Mouse (Mus musculus): ENCODE results near the gene Krtap3-1.
A peak's percentile ranks its signal among the peaks of the same experiment; 100 is the strongest.
"Not testable (repeated sequence)": the region's sequence is repeated elsewhere in the genome, so short reads cannot be mapped to it uniquely, and the experiment has no call there.

Krtap3-1 gene

DNA sequence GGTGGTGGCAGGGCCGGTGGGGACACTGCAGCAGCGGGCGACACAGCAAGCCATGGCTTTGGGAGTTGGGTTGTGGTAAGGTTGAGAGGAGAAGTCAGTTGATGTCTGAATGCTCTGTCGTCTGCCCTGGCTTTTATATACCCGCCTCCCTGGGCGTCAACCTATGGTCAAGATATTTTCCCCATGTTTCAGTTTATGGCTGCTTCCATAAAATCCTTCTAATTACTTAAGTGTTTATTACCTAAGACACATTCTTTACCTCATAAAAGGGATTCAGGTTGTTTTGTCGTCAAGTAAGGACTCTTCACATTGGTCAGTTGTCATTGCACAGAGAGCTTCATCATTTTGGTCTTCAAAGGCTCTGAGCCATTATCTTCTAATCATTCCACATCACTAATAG lies at the start of gene Krtap3-1:
TSS of gene Krtap3-1 (minus strand) at position 101 of the 400 bp plus-strand sequence.
- DNase-seq (ENCODE audit: low read depth in 2 of 2, low spot score in 2 of 2): no peak

DNA sequence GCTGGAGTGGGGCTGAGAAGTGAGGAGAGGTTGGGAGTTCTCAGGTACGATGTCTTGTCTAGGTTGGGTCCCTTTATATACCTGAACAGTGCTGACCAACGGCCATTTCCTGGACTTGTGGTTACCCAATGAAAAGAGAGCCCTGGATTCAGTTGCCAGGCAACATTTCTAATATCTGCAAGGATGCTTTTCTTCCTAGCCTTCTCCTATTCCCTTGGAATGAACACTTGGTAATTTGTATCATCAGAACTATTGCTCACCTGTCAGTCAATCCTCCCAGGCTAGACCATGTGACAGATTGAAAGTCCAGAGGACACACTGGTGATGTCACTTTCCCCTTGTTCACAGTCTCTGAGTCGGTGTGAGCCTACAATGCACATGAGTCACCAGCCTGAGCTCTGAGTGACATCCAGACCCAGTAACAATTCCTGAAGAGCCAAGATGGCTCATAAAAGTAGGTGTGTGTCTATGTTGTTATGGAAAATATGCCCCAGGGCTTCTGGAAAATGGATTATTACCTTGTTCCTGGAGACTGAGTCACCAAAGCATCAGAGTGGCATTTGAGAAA lies 48.5 kb upstream of the Krtap3-1 start, which contains the start of gene Krtap2-4:
TSS of gene Krtap2-4 (minus strand) at position 51 of the 568 bp plus-strand sequence.
- no peak for DNase-seq (ENCODE audit: low read depth in 2 of 2, low spot score in 2 of 2)

DNA sequence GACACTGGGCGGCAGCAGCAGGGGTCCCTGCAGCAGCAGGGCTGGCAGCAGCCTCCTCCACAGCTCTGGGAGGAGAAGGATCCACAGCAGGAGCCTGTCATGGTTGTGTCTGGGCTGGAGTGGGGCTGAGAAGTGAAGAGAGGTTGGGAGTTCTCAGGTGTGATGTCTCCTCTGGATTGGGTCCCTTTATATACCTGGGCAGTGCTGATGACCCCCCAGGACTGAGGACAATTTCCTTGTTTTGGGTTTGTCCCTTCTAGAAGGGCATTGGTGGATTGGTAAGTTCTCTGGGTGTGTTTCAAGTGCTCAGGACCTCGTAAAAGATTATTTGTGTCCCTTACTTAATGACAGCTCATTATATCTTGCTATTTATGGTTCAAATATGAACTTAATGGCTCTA lies 43.7 kb upstream of the Krtap3-1 start, which contains the start of gene Gm11937:
TSS of gene Gm11937 (minus strand) at position 101 of the 400 bp plus-strand sequence.
- DNase-seq (ENCODE audit: low read depth in 2 of 2, low spot score in 2 of 2): not testable (repeated sequence)

DNA sequence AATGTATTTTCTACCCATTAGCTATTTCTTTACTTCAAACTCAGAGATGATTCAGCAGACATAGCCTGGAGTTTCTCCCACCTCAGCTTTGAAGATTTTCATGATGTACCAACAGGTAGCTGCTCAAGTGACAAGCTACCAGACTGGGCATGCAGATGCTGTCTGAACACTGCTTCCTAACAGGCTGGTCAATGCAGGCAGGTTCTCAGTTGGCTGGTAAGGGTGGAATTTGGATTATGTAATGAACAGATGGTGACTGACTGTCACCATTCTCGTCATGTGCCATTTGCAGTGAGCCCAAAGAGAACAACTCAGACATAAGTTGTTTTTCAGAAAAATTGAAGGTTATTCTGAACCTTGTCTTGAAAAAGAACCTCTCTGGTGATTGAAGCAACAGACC lies 42.7 kb upstream of the Krtap3-1 start:
- no peak for DNase-seq (ENCODE audit: low read depth in 2 of 2, low spot score in 2 of 2)

DNA sequence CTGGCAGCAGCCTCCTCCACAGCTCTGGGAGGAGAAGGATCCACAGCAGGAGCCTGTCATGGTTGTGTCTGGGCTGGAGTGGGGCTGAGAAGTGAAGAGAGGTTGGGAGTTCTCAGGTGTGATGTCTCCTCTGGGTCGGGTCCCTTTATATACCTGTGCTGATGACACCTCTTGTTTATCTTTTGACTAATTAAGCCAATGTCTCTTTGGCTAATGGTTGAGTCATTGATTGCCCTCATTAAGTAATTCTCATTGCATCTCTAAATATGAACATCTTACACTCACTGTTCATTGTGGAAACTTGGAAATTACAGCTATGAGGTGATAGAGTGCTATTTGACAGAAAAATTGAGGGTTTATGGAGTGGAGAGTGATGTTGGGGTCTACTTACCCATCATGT lies 36.8 kb upstream of the Krtap3-1 start, which contains the start of gene Gm11938:
TSS of gene Gm11938 (minus strand) at position 101 of the 400 bp plus-strand sequence.
- DNase-seq (ENCODE audit: low read depth in 2 of 2, low spot score in 2 of 2): not testable (repeated sequence)

DNA sequence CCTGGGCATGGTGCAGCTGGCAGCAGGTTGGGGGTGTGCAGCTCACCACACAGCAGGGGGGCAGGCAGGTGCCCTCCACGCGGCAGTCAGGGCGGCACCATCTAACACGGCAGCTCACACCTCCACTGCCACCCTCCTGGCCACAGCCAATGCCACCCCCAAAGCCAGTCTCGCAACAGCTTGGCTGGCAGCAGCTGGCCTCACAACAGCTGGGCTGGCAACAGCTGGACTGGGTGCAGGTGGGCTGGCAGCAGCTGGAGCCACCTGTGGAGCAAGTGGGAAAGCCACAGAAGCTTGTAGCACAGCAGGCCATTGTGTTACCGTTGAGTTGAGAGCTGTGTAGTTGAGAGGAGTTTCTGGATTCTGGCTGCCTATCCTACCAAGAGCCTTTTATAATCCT lies 31.3 kb upstream of the Krtap3-1 start, which contains the start of gene Krtap9-3:
TSS of gene Krtap9-3 (minus strand) at position 364 of the 400 bp plus-strand sequence.
- not testable (repeated sequence) for DNase-seq (ENCODE audit: low read depth in 2 of 2, low spot score in 2 of 2)

DNA sequence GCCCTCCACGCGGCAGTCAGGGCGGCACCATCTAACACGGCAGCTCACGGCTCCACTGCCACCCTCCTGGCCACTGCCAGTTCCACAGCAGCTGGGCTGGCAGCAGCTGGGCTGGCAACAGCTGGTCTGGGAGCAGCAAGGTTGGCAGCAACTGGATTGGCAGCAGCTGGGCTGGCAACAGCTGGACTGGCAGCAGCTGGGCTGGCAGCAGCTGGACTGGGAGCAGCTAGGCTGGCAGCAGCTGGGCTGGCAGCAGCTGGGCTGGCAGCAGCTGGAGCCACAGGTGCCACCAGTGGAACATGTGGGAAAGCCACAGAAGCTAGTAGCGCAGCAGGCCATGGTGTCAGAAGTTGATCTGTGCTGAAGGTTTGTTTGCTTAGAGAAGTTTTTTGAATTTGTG lies 24.6 kb upstream of the Krtap3-1 start, which contains the start of gene Krtap1-3:
TSS of gene Krtap1-3 (minus strand) at position 359 of the 400 bp plus-strand sequence.
- DNase-seq (ENCODE audit: low read depth in 2 of 2, low spot score in 2 of 2): no peak

DNA sequence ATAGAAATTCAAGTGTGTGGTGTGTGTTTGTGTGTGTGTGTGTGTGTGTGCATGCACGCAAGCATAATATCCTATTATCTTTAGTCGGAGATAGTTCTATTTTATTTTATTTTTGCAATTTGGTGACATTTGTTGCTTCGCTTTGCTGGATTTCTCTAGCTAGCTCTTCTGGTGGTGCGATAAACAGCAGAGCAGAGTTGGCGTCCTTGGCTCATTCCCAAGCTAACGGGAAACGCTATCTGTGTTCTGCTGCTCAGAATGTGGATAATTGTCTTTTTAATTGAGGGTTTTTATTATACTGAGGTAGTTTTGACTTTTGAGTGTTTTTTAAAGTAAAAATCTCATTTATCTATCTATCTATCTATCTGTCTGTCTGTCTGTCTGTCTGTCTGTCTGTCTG lies 18.7 kb upstream of the Krtap3-1 start:
- DNase-seq (ENCODE audit: low read depth in 2 of 2, low spot score in 2 of 2): no peak

DNA sequence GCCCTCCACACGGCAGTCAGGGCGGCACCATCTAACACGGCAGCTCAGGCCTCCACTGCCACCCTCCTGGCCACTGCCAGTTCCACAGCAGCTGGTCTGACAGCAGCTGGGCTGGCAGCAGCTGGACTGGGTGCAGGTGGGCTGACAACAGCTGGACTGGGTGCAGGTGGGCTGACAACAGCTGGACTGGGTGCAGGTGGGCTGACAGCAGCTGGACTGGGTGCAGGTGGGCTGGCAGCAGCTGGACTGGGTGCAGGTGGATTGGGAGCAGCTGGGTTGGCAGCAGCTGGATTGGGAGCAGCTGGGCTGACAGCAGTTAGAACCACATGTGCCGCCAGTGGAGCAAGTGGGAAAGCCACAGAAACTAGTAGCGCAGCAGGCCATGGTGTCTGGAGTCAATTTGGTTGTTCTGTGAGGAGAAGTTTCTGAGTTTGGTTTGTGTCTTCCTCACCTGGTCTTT lies 16.8 kb upstream of the Krtap3-1 start, which contains the start of gene Krtap1-4:
TSS of gene Krtap1-4 (minus strand) at position 410 of the 460 bp plus-strand sequence.
- DNase-seq (ENCODE audit: low read depth in 2 of 2, low spot score in 2 of 2): no peak

DNA sequence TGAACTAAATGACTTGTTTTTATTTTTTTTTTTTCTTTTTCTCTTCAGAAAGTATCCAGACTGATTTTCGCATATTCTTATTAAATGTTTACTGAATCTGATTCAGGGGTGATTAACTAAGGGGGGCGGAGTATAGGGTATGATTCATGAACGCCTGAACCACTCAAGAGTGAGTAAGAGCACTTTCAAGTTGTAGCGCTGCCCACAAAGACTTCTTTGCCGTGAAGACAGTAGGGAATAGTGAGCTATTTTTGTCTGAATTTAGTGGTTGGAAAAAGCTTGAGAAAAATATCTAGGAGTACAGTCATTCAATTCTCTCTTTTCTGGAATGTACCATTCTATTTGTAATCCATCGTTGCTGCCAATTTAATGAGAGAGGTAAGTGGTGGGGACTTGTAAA lies 15.1 kb upstream of the Krtap3-1 start:
- DNase-seq (ENCODE audit: low read depth in 2 of 2, low spot score in 2 of 2): no peak

DNA sequence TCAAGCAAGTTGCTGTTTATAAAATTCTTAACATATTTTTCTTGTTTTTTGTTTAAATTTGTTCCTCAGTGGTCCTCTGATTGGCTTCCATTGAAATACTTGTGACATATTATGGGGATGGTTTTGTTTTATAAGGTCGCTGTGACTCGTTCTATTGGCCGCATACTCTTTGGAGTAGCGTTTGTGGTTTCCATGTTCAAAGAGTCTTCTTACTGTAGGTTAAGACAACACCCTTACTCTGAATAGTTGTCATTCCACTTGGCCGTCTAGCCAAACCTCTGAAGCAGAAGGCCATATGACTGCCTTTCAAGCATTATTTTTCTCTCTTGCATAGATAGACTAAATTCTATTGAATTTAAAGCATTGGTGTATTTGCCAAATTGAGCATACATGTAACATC lies 14.6 kb upstream of the Krtap3-1 start:
- no peak for DNase-seq (ENCODE audit: low read depth in 2 of 2, low spot score in 2 of 2)

DNA sequence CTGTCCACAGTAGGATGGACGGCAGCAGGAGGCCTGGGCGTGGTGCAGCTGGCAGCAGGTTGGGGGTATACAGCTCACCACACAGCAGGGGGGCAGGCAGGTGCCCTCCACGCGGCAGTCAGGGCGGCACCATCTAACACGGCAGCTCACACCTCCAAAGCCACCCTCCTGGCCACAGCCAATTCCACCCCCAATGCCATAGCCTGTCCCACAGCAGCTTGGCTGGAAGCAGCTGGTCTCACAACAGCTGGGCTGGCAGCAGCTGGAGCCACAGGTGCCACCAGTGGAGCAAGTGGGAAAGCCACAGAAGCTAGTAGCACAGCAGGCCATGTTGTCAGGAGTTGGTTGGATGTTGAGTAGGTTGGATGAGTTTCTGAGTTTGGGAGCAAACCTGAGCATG lies 14.2 kb upstream of the Krtap3-1 start, which contains the start of gene Krtap1-5:
TSS of gene Krtap1-5 (minus strand) at position 381 of the 400 bp plus-strand sequence.
- DNase-seq (ENCODE audit: low read depth in 2 of 2, low spot score in 2 of 2): no peak

DNA sequence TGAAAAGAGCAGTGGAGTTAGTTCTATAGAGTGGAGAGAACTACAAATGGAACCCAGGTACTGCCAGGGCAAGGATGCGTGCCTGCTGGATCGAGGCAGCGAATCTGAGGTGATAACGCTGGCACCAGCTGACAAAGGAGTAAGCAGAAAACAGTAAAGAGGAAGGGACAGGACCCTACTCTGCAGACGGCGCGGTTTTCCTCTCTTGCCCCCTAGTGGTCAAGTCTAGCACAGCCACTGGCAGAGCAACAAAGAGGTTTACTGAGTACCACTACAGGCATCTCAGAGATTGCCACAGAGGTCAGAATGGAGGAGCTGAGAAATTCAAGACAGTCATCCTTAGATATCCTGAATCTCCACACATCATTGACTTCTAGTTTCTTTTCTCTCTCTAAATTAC lies 7.7 kb upstream of the Krtap3-1 start:
- peak; percentile 11 to 34 for DNase-seq (ENCODE audit: low read depth in 2 of 2, low spot score in 2 of 2)

DNA sequence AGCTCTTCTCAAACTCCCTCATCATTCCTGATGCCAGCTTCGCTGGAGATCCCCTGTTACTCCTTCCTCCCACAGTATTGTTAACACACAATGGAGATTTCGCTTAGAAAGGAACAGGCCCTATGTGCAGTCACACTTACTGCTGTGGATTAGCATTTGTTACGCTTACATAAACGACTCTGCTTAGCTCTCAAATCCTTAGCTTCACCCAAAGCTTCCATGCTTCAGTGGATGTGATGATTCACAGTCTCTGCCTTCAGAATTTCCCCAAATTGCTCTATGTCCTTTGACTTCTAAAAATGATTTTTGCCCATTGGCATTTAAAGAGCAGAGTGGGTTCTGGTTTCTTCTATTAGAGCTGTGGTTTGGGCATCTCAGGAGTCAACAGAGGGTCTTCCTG lies 6.7 kb upstream of the Krtap3-1 start:
- no peak for DNase-seq (ENCODE audit: low read depth in 2 of 2, low spot score in 2 of 2)

DNA sequence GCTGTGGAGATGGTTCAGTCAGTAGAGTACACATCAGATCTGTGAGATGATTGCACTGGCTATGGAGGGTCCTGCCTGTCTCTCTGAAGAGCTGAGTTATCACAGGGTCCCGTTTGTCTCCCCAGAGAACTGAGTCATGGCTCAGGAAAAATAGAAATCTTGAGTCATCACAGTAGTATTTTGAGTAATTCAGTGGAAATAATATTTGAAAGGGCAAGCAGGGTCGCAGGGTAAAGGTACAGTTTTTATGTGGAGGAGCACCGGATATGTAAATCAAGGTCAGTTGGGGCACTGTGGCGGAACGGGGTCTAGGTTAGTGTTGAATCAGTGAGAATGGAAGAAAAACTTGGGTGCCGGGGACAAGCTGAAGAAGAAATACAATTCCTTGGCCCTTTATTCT lies 3.9 kb downstream of the Krtap3-1 start:
- DNase-seq (ENCODE audit: low read depth in 2 of 2, low spot score in 2 of 2): no peak

DNA sequence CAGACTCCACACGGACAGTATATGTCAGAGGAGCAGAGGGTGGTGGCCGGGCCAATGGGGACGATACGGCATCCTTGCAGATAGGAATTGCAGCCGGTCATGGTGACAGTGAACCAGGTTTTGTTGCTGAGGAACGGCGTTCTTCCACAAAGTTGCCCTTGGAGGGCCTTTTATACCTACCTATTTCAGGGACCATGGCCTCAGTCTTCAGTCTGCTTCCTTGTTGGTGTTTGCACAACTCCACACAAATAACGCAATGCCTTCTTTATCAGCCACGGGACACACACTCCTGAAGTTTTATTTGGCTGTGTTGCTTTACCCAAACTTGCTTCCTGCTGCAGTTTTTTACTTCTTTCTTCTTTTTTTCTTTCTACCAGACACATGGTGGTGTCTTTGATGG lies 7.1 kb downstream of the Krtap3-1 start, which contains the start of gene Gm11939:
TSS of gene Gm11939 (minus strand) at position 101 of the 400 bp plus-strand sequence.
- no peak for DNase-seq (ENCODE audit: low read depth in 2 of 2, low spot score in 2 of 2)

DNA sequence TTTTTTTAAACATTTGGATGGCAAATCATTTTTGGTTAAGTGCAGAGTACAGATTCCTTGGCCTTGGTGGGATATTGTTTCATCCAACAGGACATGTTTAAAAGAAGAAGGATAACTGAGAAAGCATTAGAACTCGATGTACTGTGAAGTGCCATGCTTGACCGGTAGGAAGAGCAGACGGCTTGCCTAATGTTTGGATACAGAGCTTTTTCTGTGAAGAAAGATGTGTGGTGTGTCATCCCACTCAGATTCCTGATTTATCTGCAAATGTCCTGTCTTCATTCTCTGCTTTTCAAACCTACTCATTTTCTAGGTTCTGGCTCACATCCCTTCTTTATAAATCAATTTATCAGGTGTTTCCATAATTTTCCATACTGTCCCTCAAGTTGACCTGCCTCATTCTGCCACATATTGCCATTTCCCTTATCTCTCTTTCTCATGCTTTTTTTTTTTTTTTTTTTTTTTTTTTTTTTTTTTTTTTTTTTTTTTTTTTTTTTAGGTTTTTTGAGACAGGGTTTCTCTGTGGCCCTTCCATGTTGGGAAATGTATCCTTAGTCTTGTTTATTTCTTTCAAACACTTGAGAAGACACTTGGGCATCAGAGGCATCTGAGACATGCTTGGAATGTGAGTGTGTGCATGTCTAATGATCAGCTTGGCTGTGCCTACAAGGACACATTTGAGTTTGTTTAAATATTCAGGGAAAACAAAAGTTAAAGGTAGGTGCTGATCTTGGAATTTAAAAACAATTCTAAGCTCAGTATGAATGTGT lies 8.3 kb downstream of the Krtap3-1 start:
- DNase-seq (ENCODE audit: low read depth in 2 of 2, low spot score in 2 of 2): no peak

DNA sequence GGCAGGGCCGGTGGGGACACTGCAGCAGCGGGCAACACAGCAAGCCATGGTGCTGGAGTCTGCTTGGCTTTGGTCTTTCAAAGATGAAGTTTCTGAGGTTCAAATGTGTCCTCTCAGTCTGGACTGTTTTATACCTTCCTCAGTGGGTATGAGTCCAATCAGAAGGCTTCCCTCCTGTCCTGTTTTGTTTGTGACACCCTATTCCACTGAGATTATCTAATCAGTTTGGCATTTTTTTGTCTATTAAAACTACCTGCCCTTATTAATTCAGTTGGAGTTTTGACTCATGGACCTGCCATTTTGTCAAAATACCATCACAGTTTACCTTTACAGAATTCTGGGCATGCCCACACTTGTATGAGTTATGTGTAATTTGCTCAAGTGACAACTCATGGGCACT lies 9.7 kb downstream of the Krtap3-1 start, which contains the start of gene Krtap3-2:
TSS of gene Krtap3-2 (minus strand) at position 101 of the 400 bp plus-strand sequence.
- DNase-seq (ENCODE audit: low read depth in 2 of 2, low spot score in 2 of 2): no peak

DNA sequence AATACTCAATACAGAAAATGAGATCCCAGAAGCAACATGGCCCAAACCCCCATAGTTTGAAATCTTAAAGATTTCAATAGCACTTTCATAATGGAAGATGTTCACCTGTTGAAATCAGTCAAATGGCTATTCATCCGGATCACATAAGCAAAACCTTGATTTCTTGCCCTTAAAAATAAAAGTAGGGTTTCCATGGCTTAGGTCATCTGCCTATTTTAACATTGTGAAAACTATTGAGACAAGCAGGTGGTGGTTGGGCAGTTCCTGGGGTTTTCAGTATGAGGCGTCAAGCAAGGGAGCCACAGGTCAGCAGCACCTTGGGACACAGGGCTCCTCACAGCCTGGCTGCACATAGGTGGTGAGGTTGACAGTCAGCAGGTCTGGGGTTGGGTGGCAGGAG lies 10.2 kb downstream of the Krtap3-1 start:
- no peak for DNase-seq (ENCODE audit: low read depth in 2 of 2, low spot score in 2 of 2)

DNA sequence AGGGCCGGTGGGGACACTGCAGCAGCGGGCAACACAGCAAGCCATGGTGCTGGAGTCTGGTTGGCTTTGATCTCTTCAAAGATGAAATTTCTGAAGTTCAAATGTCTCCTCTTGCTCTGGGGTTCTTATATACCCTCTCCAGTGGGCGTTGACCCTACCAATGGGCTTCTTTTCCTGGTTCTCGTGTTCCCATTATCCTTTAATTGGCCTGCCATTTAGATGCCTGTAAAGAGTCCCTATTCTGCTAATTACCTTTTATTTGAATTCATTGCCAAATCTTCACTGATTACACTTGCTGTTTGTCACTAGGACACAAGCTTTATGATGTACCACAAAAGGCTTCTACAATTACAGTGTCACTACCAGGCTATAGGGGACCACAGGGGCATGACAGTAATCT lies 15.7 kb downstream of the Krtap3-1 start, which contains the start of gene Krtap3-3:
TSS of gene Krtap3-3 (minus strand) at position 101 of the 400 bp plus-strand sequence.
- DNase-seq (ENCODE audit: low read depth in 2 of 2, low spot score in 2 of 2): no peak

DNA sequence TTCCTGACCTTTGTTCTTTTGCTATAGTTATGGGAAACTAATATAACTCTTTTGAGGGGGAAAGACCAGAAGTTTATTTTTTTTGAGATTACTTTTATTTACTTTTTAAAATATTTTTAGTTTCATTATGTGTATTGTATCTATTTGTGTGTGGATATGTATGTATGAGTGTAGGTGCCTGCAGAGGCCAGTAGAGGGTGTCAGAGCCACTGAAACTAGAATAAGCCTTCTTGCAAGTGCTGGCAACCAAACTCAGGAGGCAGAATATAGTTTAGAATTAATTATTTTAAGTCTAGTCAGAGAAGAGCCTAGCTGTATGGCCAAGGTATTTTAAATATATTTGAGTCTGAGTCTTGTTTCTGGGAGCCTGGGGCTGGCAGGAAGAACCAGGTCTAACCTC lies 18.5 kb downstream of the Krtap3-1 start:
- DNase-seq (ENCODE audit: low read depth in 2 of 2, low spot score in 2 of 2): no peak

DNA sequence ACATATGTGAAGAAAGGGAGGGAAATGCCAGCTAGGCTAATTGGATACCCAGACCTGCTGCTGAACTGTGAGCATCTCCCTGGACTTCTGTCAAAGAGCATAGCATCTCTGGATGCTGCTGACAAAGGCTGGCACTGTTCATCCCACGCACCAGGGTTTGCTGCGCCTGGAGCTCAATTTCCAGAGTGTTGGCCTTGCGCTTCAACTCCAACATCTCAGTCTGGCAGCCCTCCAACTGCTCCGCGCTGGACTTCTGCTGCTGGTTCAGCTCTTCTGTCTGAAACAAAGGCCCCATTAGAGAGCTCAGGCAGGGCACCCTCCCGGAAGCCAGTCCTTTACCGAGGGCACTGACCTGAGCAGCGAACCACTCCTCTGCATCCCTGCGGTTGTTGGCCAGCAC lies 26.7 kb downstream of the Krtap3-1 start:
- no peak for DNase-seq (ENCODE audit: low read depth in 2 of 2, low spot score in 2 of 2)

Data from CD8-positive naive resting alpha-beta T cell, adult 2 months (primary cell).